Mouse (Mus musculus): ENCODE measurements around the gene Nfkb1. TPM values are rescaled to one million over a fixed set of nuclear protein-coding genes. Genes with fewer than 3 reads are reported as not detected.

Nfkb1 gene
- polyA plus RNA-seq, 1 experiment from 2014 or later, result 12.7 TPM

- no peak for DNase-seq
- H3K4me2 ChIP-seq (ENCODE audit: low read depth, low read length), result no peak overlapping the region
- no peaks in the 10 kb centered on the region for H3K36me3 ChIP-seq (replicated peaks; ENCODE audit: insufficient read depth, low read length)
- peaks cover 14% of the 10 kb centered on the region; the same call in 1 of the 2 replicates for H3K4me1 ChIP-seq (ENCODE audit: insufficient read depth)
- WGBS (ENCODE audit: insufficient replicate concordance), result 84% methylated on average over 2 of the region's 2 CpGs
- H3K27ac ChIP-seq (ENCODE audit: low read depth), result no peak overlapping the region
- TF ChIP-seq CTCF (IDR thresholded peaks at IDR 0.05; ENCODE audit: low read depth) (no peak), EP300 (IDR thresholded peaks at IDR 0.05; ENCODE audit: low read depth) (no peak)
- no peak for ATAC-seq
- H3K4me3 ChIP-seq (ENCODE audit: low read depth, low read length), result no peak overlapping the region
- no peak overlapping the region for H3K9ac ChIP-seq (replicated peaks)
- no peaks in the 10 kb centered on the region for H3K9me3 ChIP-seq (ENCODE audit: low read length)
- H3K27me3 ChIP-seq (ENCODE audit: insufficient read depth, low read length), result no peaks in the 10 kb centered on the region
These were observed 30.8 kb upstream of the Nfkb1 start for GRCm38 (mm10) chr3:135722104-135722503.

GRCm38 (mm10) chr3:135719969-135720368 is 28.6 kb upstream of the Nfkb1 start:
- peaks cover 11% of the 10 kb centered on the region; the same call in 1 of the 2 replicates for H3K4me1 ChIP-seq (ENCODE audit: insufficient read depth)
- no peak overlapping the region for H3K4me3 ChIP-seq (ENCODE audit: low read depth, low read length)
- H3K27me3 ChIP-seq (ENCODE audit: insufficient read depth, low read length), result no peaks in the 10 kb centered on the region
- no peak overlapping the region for H3K9ac ChIP-seq (replicated peaks)
- DNase-seq (no peak), ATAC-seq (no peak)
- H3K36me3 ChIP-seq (replicated peaks; ENCODE audit: insufficient read depth, low read length), result no peaks in the 10 kb centered on the region
- H3K9me3 ChIP-seq (ENCODE audit: low read length), result no peaks in the 10 kb centered on the region
- TF ChIP-seq EP300 (IDR thresholded peaks at IDR 0.05; ENCODE audit: low read depth) (no peak), CTCF (IDR thresholded peaks at IDR 0.05; ENCODE audit: low read depth) (no peak)
- no peak overlapping the region for H3K27ac ChIP-seq (ENCODE audit: low read depth)
- H3K4me2 ChIP-seq (ENCODE audit: low read depth, low read length), result no peak overlapping the region
- 80% methylated on average over 3 of the region's 3 CpGs for WGBS (ENCODE audit: insufficient replicate concordance)

GRCm38 (mm10) chr3:135719179-135719532 is 27.8 kb upstream of the Nfkb1 start:
- WGBS (ENCODE audit: insufficient replicate concordance), result 42% methylated on average over 6 of the region's 6 CpGs
- TF ChIP-seq CTCF (IDR thresholded peaks at IDR 0.05; ENCODE audit: low read depth) (no peak), EP300 (IDR thresholded peaks at IDR 0.05; ENCODE audit: low read depth) (peak; percentile 71)
- peak overlapping the region; percentile 59 for H3K4me2 ChIP-seq (ENCODE audit: low read depth, low read length)
- peak overlapping the region; percentile 41 for H3K27ac ChIP-seq (ENCODE audit: low read depth)
- H3K4me3 ChIP-seq (ENCODE audit: low read depth, low read length), result no peak overlapping the region
- H3K27me3 ChIP-seq (ENCODE audit: insufficient read depth, low read length), result no peaks in the 10 kb centered on the region
- H3K4me1 ChIP-seq (ENCODE audit: insufficient read depth), result peaks cover 11% of the 10 kb centered on the region; the same call in 1 of the 2 replicates
- ATAC-seq, result peak; percentile 89
- no peaks in the 10 kb centered on the region for H3K36me3 ChIP-seq (replicated peaks; ENCODE audit: insufficient read depth, low read length)
- H3K9ac ChIP-seq (replicated peaks), result peak overlapping the region; percentile 46; the same call in 1 of the 2 replicates
- DNase-seq, result no peak
- no peaks in the 10 kb centered on the region for H3K9me3 ChIP-seq (ENCODE audit: low read length)

GRCm38 (mm10) chr3:135718323-135719178 is 27.2 kb upstream of the Nfkb1 start:
- peak overlapping the region; percentile 46 for H3K9ac ChIP-seq (replicated peaks)
- peak overlapping the region; percentile 23 for H3K4me3 ChIP-seq (ENCODE audit: low read depth, low read length)
- 30% methylated on average over 6 of the region's 6 CpGs for WGBS (ENCODE audit: insufficient replicate concordance)
- no peak for TF ChIP-seq EP300 (IDR thresholded peaks at IDR 0.05; ENCODE audit: low read depth)
- TF ChIP-seq CTCF (IDR thresholded peaks at IDR 0.05; ENCODE audit: low read depth), result no peak
- H3K27me3 ChIP-seq (ENCODE audit: insufficient read depth, low read length), result no peaks in the 10 kb centered on the region
- no peaks in the 10 kb centered on the region for H3K36me3 ChIP-seq (replicated peaks; ENCODE audit: insufficient read depth, low read length)
- no peaks in the 10 kb centered on the region for H3K9me3 ChIP-seq (ENCODE audit: low read length)
- peak overlapping the region; percentile 59 for H3K4me2 ChIP-seq (ENCODE audit: low read depth, low read length)
- H3K27ac ChIP-seq (ENCODE audit: low read depth), result peak overlapping the region; percentile 41
- ATAC-seq (peak; percentile 74), DNase-seq (no peak)
- peaks cover 11% of the 10 kb centered on the region; the same call in 1 of the 2 replicates for H3K4me1 ChIP-seq (ENCODE audit: insufficient read depth)

GRCm38 (mm10) chr3:135713016-135713950 is 21.9 kb upstream of the Nfkb1 start:
- ATAC-seq, result no peak
- DNase-seq, result no peak
- Histone ChIP-seq H3K4me3 (ENCODE audit: low read depth, low read length) (no peak overlapping the region), H3K27ac (ENCODE audit: low read depth) (no peak overlapping the region), H3K9ac (replicated peaks) (no peak overlapping the region), H3K27me3 (ENCODE audit: insufficient read depth, low read length) (no peaks in the 10 kb centered on the region), H3K4me1 (ENCODE audit: insufficient read depth) (peaks cover 1% of the 10 kb centered on the region; the same call in 1 of the 2 replicates), H3K36me3 (replicated peaks; ENCODE audit: insufficient read depth, low read length) (no peaks in the 10 kb centered on the region), H3K4me2 (ENCODE audit: low read depth, low read length) (no peak overlapping the region), H3K9me3 (ENCODE audit: low read length) (no peaks in the 10 kb centered on the region)
- TF ChIP-seq CTCF (IDR thresholded peaks at IDR 0.05; ENCODE audit: low read depth) (peak; percentile 57), EP300 (IDR thresholded peaks at IDR 0.05; ENCODE audit: low read depth) (no peak)
- 28% methylated on average over 4 of the region's 4 CpGs for WGBS (ENCODE audit: insufficient replicate concordance)

GRCm38 (mm10) chr3:135711613-135712012 is 20.3 kb upstream of the Nfkb1 start:
- Histone ChIP-seq H3K27ac (ENCODE audit: low read depth) (no peak overlapping the region), H3K27me3 (ENCODE audit: insufficient read depth, low read length) (no peaks in the 10 kb centered on the region), H3K4me1 (ENCODE audit: insufficient read depth) (no peaks in the 10 kb centered on the region), H3K36me3 (replicated peaks; ENCODE audit: insufficient read depth, low read length) (no peaks in the 10 kb centered on the region), H3K9me3 (ENCODE audit: low read length) (no peaks in the 10 kb centered on the region), H3K4me3 (ENCODE audit: low read depth, low read length) (no peak overlapping the region), H3K4me2 (ENCODE audit: low read depth, low read length) (no peak overlapping the region), H3K9ac (replicated peaks) (no peak overlapping the region)
- ATAC-seq (no peak), DNase-seq (no peak)
- 80% methylated on average over 4 of the region's 4 CpGs for WGBS (ENCODE audit: insufficient replicate concordance)
- TF ChIP-seq CTCF (IDR thresholded peaks at IDR 0.05; ENCODE audit: low read depth) (no peak), EP300 (IDR thresholded peaks at IDR 0.05; ENCODE audit: low read depth) (no peak)
